Mouse (Mus musculus): ENCODE results near the gene Ss18l1. TPM values are rescaled to one million over a fixed set of nuclear protein-coding genes. Genes with fewer than 3 reads are reported as not detected.

Gene Ss18l1
- polyA plus RNA-seq, 1 experiment from 2014 or later: 2.9 TPM

GRCm38 (mm10) chr2:180085926-180086636 lies 43.8 kb downstream of the Ss18l1 start:
- DNase-seq (ENCODE audit: low spot score): no peak

- DNase-seq (ENCODE audit: low spot score): no peak
Measured at GRCm38 (mm10) chr2:180086637-180087027, 44.3 kb downstream of the Ss18l1 start.

GRCm38 (mm10) chr2:180087472-180087871 lies 45.2 kb downstream of the Ss18l1 start:
- no peak for DNase-seq (ENCODE audit: low spot score)

GRCm38 (mm10) chr2:180090285-180090684 lies 48.0 kb downstream of the Ss18l1 start:
- DNase-seq (ENCODE audit: low spot score): no peak

- peak; percentile 91 for DNase-seq (ENCODE audit: low spot score)
Measured at GRCm38 (mm10) chr2:180095711-180096110, 53.4 kb downstream of the Ss18l1 start.

- no peak for DNase-seq (ENCODE audit: low spot score)
Measured at GRCm38 (mm10) chr2:180097585-180097984, 55.3 kb downstream of the Ss18l1 start.

GRCm38 (mm10) chr2:180098167-180098566 lies 55.9 kb downstream of the Ss18l1 start:
- peak; percentile 35 for DNase-seq (ENCODE audit: low spot score)

GRCm38 (mm10) chr2:180099529-180099928 lies 57.2 kb downstream of the Ss18l1 start:
- peak; percentile 82 for DNase-seq (ENCODE audit: low spot score)

- DNase-seq (ENCODE audit: low spot score): no peak
Measured at GRCm38 (mm10) chr2:180103151-180103977, 61.1 kb downstream of the Ss18l1 start.

GRCm38 (mm10) chr2:180103978-180104658 lies 61.8 kb downstream of the Ss18l1 start, which contains the start of gene Hrh3:
Gene Hrh3, minus strand, starts transcription at chr2:180104488.
- DNase-seq (ENCODE audit: low spot score): peak; percentile 83

- no peak for DNase-seq (ENCODE audit: low spot score)
Measured at GRCm38 (mm10) chr2:180104659-180105377, 62.5 kb downstream of the Ss18l1 start.

GRCm38 (mm10) chr2:180105441-180106190 lies 63.3 kb downstream of the Ss18l1 start:
- no peak for DNase-seq (ENCODE audit: low spot score)

GRCm38 (mm10) chr2:180107081-180107480 lies 64.8 kb downstream of the Ss18l1 start:
- peak; percentile 47 for DNase-seq (ENCODE audit: low spot score)

GRCm38 (mm10) chr2:180108285-180108684 lies 66.0 kb downstream of the Ss18l1 start:
- DNase-seq (ENCODE audit: low spot score): no peak

- no peak for DNase-seq (ENCODE audit: low spot score)
Measured at GRCm38 (mm10) chr2:180113909-180114890, 71.9 kb downstream of the Ss18l1 start.

GRCm38 (mm10) chr2:180115279-180115678 lies 73.0 kb downstream of the Ss18l1 start:
- DNase-seq (ENCODE audit: low spot score): no peak

GRCm38 (mm10) chr2:180116081-180116493 lies 73.8 kb downstream of the Ss18l1 start:
- no peak for DNase-seq (ENCODE audit: low spot score)

- no peak for DNase-seq (ENCODE audit: low spot score)
Measured at GRCm38 (mm10) chr2:180116741-180117484, 74.6 kb downstream of the Ss18l1 start.

All from thymus, postnatal 0 days (tissue).